Mouse (Mus musculus): ENCODE measurements around the gene Fam185a. TPM values are rescaled to one million over a fixed set of nuclear protein-coding genes. Genes with fewer than 3 reads are reported as not detected.

The Fam185a gene
- polyA plus RNA-seq, 1 experiment from 2014 or later: 4.1 TPM

DNA sequence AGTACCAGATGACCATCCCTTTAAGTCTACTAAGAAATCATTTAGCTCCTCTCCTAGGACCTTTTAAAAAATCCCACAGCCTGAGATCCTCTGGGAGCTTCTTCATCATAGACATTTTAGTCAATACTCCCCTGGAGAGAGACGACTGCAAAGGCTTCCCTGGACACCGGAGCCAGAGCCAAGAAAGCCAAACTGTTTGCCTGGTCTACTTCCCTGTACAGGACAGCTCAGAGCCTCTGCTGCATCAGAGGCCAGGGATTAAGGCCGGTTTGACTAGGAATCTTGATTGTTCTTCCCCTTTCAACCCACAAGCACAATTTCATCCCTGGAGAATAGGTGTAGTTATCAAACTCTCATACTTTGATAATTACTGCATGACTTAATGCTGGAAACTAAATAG is 72.1 kb downstream of the Fam185a start:
- WGBS (ENCODE audit: insufficient replicate concordance): 61% methylated on average over 3 of the region's 3 CpGs
- no peak for ATAC-seq (ENCODE audit: low read depth)

DNA sequence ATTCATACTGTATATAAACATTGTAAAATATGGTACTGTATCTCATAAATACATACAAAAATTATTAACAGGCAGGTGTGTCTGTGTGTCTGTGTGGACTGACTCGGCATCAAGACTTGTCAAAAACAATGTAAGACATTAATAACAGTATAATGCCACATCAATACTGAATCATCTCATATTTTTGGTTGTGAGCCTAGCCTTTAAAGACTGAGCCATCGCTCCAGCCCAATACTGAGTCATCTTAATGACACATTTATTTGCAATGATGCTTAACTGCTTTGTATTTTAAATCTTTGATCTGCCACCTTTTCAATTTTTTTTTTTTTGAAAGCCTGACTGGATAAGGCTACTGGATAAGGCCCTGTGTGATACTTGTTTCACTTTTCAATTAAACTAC is 73.7 kb downstream of the Fam185a start:
- H3K27me3 ChIP-seq: no peaks in the 10 kb centered on the region
- H3K9me3 ChIP-seq (replicated peaks): no peaks in the 10 kb centered on the region
- H3K4me1 ChIP-seq (replicated peaks): no peaks in the 10 kb centered on the region
- no peak overlapping the region for H3K27ac ChIP-seq
- no peak overlapping the region for H3K9ac ChIP-seq
- no peak for DNase-seq
- 66% methylated on average over 2 of the region's 2 CpGs for WGBS (ENCODE audit: insufficient replicate concordance)
- no peak overlapping the region for H3K4me3 ChIP-seq (replicated peaks)
- no peak overlapping the region for H3K4me2 ChIP-seq
- no peak for ATAC-seq (ENCODE audit: low read depth)
- H3K36me3 ChIP-seq: no peaks in the 10 kb centered on the region

More for the DNA sequence above, 72.1 kb downstream of the Fam185a start:
- Histone ChIP-seq H3K9ac (no peak overlapping the region), H3K4me2 (no peak overlapping the region), H3K27ac (no peak overlapping the region), H3K4me1 (replicated peaks) (no peaks in the 10 kb centered on the region), H3K27me3 (no peaks in the 10 kb centered on the region), H3K4me3 (replicated peaks) (no peak overlapping the region), H3K9me3 (replicated peaks) (no peaks in the 10 kb centered on the region), H3K36me3 (no peaks in the 10 kb centered on the region)
- no peak for DNase-seq

DNA sequence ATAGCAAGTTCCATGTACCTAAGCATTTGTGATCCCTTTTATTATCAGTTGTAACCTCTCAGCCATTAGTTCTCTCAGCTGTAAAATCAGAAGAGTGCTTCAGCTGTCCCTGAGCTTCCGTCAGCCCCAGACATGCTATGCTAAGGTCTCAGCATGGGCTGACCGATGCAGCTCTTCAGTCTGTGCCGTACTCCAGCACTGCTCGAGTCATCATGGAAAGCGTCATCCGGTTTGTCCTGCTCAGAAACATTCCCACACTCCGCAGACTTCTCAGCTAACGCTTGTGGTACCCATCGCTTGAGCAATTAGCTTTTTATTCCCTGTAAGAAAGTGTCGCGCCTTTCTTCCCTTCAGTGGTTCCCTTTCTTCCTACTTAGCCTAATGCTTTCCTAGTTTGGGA is 74.2 kb downstream of the Fam185a start:
- H3K9me3 ChIP-seq (replicated peaks): no peaks in the 10 kb centered on the region
- no peak overlapping the region for H3K4me3 ChIP-seq (replicated peaks)
- H3K27ac ChIP-seq: no peak overlapping the region
- ATAC-seq (ENCODE audit: low read depth): no peak
- no peaks in the 10 kb centered on the region for H3K36me3 ChIP-seq
- no peak overlapping the region for H3K9ac ChIP-seq
- H3K4me2 ChIP-seq: no peak overlapping the region
- WGBS (ENCODE audit: insufficient replicate concordance): 80% methylated on average over 11 of the region's 11 CpGs
- DNase-seq: no peak
- H3K4me1 ChIP-seq (replicated peaks): no peaks in the 10 kb centered on the region
- H3K27me3 ChIP-seq: no peaks in the 10 kb centered on the region

DNA sequence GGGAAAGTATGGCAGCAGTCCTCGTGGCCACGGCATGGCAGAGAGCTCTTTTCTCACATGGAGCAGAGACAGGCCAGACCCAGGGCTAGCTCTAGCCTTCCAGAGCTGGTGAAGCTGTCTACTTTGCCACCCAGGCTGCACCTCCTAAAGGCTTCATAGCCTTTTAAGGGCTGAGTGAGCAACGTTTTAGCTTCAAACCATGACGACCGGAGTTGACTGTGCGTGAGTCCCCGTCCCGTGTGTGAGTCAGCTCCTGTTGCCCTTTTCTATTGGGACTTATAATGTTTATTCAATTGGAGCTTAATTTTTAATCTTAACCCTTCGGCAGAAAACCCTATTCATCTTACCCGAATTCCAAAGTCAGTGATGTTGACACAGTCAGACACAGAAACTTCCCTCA is 75.4 kb downstream of the Fam185a start:
- no peak overlapping the region for H3K4me2 ChIP-seq
- no peaks in the 10 kb centered on the region for H3K36me3 ChIP-seq
- no peak overlapping the region for H3K4me3 ChIP-seq (replicated peaks)
- DNase-seq (no peak), ATAC-seq (ENCODE audit: low read depth) (no peak)
- H3K4me1 ChIP-seq (replicated peaks): no peaks in the 10 kb centered on the region
- H3K27ac ChIP-seq: no peak overlapping the region
- no peaks in the 10 kb centered on the region for H3K9me3 ChIP-seq (replicated peaks)
- 76% methylated on average over 10 of the region's 10 CpGs for WGBS (ENCODE audit: insufficient replicate concordance)
- H3K27me3 ChIP-seq: no peaks in the 10 kb centered on the region
- no peak overlapping the region for H3K9ac ChIP-seq

DNA sequence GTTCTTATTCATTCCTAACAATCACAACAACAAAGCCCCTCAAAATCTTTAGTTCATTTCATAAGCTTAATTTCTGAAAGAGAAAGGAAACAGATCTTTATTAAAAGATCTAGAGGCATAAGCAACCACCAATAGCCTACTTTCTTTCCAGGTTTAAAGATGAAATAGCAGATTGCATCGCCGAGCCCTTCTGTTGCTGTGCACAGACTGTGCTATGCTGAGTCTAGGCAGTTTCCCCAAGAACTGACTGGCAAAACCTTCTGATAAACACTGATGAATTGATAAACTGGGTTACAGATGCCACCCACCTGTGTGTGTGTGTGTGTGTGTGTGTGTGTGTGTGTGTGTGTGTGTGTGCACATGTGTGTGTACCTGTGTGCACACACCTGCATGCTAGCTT is 76.2 kb downstream of the Fam185a start:
- ATAC-seq (ENCODE audit: low read depth): no peak
- WGBS (ENCODE audit: insufficient replicate concordance): 78% methylated on average over 2 of the region's 2 CpGs
- no peaks in the 10 kb centered on the region for H3K27me3 ChIP-seq
- no peaks in the 10 kb centered on the region for H3K36me3 ChIP-seq
- no peaks in the 10 kb centered on the region for H3K4me1 ChIP-seq (replicated peaks)
- H3K9ac ChIP-seq: no peak overlapping the region
- DNase-seq: no peak
- no peak overlapping the region for H3K27ac ChIP-seq
- no peak overlapping the region for H3K4me3 ChIP-seq (replicated peaks)
- H3K4me2 ChIP-seq: no peak overlapping the region
- no peaks in the 10 kb centered on the region for H3K9me3 ChIP-seq (replicated peaks)

DNA sequence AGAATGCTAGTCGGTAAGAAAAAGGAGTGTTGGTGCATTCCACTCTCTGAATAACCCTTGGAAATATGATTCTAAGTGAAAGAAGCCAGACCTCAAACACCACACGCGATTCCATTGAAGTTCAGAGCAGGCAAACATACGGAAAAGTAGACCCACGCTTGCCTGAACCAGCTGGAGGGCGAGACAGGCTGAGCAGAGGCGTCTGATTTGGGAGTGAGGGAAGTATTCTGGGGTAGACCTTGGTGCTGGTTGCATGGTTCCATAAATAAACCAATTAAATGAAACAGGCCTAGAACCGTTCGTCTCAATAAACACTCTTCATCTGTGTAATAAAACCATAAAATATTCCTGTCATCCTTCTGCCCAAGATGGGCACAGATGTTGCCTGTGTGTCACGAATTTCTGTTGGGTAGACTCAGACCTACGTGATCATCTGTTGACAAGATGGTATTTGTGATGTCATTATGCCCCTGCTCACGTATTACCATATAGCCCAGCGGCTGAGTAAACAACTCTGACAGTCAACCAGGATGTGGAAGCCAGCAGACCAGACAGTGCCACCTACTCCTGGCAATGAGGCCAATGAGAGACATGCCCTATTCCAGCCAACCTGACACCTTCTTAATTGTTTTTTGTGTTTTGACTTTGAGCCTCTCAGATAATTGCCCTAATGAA is 78.3 kb downstream of the Fam185a start:
- Histone ChIP-seq H3K9me3 (replicated peaks) (no peaks in the 10 kb centered on the region), H3K27me3 (no peaks in the 10 kb centered on the region), H3K36me3 (no peaks in the 10 kb centered on the region), H3K4me1 (replicated peaks) (no peaks in the 10 kb centered on the region), H3K4me3 (replicated peaks) (no peak overlapping the region), H3K27ac (no peak overlapping the region), H3K9ac (no peak overlapping the region), H3K4me2 (no peak overlapping the region)
- DNase-seq (no peak), ATAC-seq (ENCODE audit: low read depth) (no peak)
- 70% methylated on average over 13 of the region's 13 CpGs for WGBS (ENCODE audit: insufficient replicate concordance)

DNA sequence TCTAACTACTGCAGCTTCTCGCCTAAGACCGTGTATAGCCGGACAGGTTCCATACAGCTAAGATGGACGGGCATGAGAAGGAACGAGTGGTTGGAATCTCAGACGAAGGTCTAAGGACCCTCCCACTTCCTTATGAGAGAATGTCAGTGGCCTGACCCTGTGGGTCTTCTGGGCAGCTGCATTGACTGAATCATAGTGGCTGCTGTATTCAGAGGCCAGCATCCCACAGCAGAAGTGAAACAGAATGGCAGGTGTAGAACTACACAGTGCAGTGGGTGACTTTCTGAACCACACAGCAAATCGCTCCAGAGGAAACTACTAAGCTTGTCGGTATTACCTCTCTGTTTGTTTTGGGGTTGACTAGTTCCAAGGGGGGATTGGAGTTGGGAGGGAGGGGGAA is 80.4 kb downstream of the Fam185a start:
- ATAC-seq (ENCODE audit: low read depth) (no peak), DNase-seq (no peak)
- Histone ChIP-seq H3K4me2 (no peak overlapping the region), H3K27me3 (no peaks in the 10 kb centered on the region), H3K27ac (no peak overlapping the region), H3K4me3 (replicated peaks) (no peak overlapping the region), H3K36me3 (no peaks in the 10 kb centered on the region), H3K9me3 (replicated peaks) (no peaks in the 10 kb centered on the region), H3K9ac (no peak overlapping the region), H3K4me1 (replicated peaks) (no peaks in the 10 kb centered on the region)
- 75% methylated on average over 8 of the region's 8 CpGs for WGBS (ENCODE audit: insufficient replicate concordance)

DNA sequence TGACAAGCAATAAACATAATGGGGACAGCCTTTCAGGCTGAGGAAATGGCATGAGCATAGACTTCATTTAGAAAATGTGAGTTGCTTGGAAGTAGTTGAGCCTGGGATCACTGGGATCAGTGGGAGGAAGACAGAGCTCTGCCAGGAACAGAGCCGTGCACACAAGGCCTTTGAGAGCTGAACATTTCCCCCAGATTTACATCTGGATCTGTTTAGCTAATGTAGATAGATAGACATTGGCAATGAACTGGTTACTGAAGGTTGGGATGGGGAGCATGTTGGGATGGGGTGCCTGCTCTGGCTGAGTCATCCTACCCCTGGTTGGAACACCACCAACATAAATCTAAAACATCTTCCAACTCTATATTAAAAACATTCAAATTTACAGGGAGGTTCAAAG is 82.1 kb downstream of the Fam185a start:
- Histone ChIP-seq H3K27ac (no peak overlapping the region), H3K4me2 (no peak overlapping the region), H3K36me3 (no peaks in the 10 kb centered on the region), H3K9me3 (replicated peaks) (no peaks in the 10 kb centered on the region), H3K27me3 (no peaks in the 10 kb centered on the region), H3K9ac (no peak overlapping the region), H3K4me1 (replicated peaks) (no peaks in the 10 kb centered on the region), H3K4me3 (replicated peaks) (no peak overlapping the region)
- DNase-seq: no peak
- 72% methylated on average over 1 of the region's 1 CpGs for WGBS (ENCODE audit: insufficient replicate concordance)
- no peak for ATAC-seq (ENCODE audit: low read depth)

DNA sequence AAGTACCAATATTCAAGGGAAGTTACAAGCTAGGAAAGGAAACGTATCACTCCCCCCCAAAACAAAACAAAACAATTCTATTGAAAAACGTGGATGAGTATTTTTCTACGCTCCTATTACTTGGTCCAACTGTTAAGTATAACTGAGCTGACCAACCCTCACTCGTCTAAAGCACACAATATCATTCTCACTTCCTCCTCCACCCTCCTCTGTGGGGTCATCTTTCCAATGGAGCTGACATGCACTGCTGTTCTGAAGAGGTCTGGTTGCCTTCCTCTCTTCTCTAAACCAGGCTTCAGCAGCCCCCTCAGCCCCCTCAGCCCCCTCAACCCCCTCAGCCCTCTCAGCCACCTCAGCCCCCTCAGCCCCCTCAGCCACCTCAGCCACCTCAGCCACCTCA is 85.0 kb downstream of the Fam185a start:
- no peak overlapping the region for H3K4me2 ChIP-seq
- H3K27me3 ChIP-seq: no peaks in the 10 kb centered on the region
- H3K9me3 ChIP-seq (replicated peaks): no peaks in the 10 kb centered on the region
- H3K36me3 ChIP-seq: no peaks in the 10 kb centered on the region
- no peak for DNase-seq
- ATAC-seq (ENCODE audit: low read depth): no peak
- no peaks in the 10 kb centered on the region for H3K4me1 ChIP-seq (replicated peaks)
- no peak overlapping the region for H3K4me3 ChIP-seq (replicated peaks)
- WGBS (ENCODE audit: insufficient replicate concordance): 44% methylated on average over 4 of the region's 4 CpGs
- no peak overlapping the region for H3K27ac ChIP-seq
- no peak overlapping the region for H3K9ac ChIP-seq

DNA sequence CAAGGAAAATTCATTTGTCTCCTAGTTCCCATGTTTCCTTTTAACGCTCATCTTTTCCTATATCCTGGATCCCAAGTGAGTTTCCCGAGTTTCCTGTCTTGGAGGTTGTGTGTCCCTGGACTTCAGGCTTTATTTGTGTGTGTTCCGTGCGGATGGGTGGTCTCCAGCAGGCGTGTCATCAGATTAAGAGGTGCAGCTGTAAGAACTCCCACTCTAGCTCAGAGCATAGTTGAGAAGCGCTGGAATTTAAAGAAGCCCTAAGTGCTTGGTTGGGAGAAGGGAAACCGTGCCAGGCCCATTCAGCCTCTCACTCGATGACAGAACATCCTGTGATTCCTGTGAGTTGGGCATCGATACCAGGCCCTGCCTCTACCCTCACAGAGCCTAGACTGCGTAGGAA is 88.6 kb downstream of the Fam185a start:
- no peak for ATAC-seq (ENCODE audit: low read depth)
- Histone ChIP-seq H3K9ac (no peak overlapping the region), H3K36me3 (no peaks in the 10 kb centered on the region), H3K4me3 (replicated peaks) (no peak overlapping the region), H3K27ac (no peak overlapping the region), H3K4me1 (replicated peaks) (no peaks in the 10 kb centered on the region), H3K9me3 (replicated peaks) (no peaks in the 10 kb centered on the region), H3K4me2 (no peak overlapping the region), H3K27me3 (no peaks in the 10 kb centered on the region)
- no peak for DNase-seq
- 67% methylated on average over 10 of the region's 10 CpGs for WGBS (ENCODE audit: insufficient replicate concordance)

DNA sequence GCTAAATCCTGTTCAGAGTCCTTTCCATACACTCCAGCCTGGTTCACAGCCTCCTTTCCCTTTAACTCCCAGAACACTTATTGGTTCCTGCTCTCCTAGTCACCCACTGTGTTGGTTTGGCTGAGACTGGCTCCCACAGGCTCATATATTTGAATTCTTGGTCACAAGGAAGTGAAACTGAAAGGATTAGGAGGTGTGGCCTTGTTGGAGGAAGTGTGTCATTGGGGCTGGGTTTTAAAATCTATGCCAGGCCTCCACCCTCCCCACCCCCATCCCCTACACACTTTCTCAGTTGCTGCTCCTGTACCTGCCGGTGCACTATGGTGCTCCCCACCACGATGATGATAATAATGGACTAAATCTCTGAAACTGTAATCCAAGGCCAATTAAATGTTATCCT is 92.8 kb downstream of the Fam185a start:
- no peak for DNase-seq
- Histone ChIP-seq H3K27me3 (no peaks in the 10 kb centered on the region), H3K4me3 (replicated peaks) (no peak overlapping the region), H3K4me2 (no peak overlapping the region), H3K36me3 (no peaks in the 10 kb centered on the region), H3K27ac (no peak overlapping the region), H3K9me3 (replicated peaks) (no peaks in the 10 kb centered on the region), H3K4me1 (replicated peaks) (no peaks in the 10 kb centered on the region), H3K9ac (no peak overlapping the region)
- ATAC-seq (ENCODE audit: low read depth): no peak
- WGBS (ENCODE audit: insufficient replicate concordance): 63% methylated on average over 2 of the region's 2 CpGs

DNA sequence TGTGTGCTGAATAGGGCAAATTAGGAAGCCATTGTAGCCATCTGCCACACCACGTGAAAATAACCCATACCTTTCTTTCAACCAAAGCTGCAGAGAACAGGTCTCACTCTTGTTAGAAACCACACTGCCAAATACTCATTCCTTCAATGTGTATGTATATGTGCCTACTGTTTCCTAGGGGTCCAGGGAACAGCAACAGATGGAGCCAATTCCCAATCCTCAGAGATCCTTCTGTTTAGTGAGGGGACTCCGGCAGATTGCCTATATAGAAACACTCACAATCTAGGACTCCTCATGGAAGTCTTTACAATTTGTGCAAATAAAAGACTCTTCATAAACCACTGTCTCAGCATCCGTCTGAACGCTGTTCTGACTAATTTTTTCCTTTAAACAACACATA is 93.4 kb downstream of the Fam185a start:
- Histone ChIP-seq H3K27me3 (no peaks in the 10 kb centered on the region), H3K4me2 (no peak overlapping the region), H3K4me3 (replicated peaks) (no peak overlapping the region), H3K4me1 (replicated peaks) (no peaks in the 10 kb centered on the region), H3K36me3 (no peaks in the 10 kb centered on the region), H3K9me3 (replicated peaks) (no peaks in the 10 kb centered on the region), H3K9ac (no peak overlapping the region), H3K27ac (no peak overlapping the region)
- ATAC-seq (ENCODE audit: low read depth) (no peak), DNase-seq (no peak)
- WGBS (ENCODE audit: insufficient replicate concordance): 62% methylated on average over 4 of the region's 4 CpGs
